Comparison of ENCODE assay signal across 8 mouse cellular contexts in genomic region chr17:4906504-4906903, GRCm38 (mm10).
DNase-seq lines count a peak whose midpoint lies in the region; ATAC-seq and TF ChIP-seq lines count a peak whose summit lies in the region.

No protein-coding gene starts in this region.

- no peaks in the 10 kb centered on the region for H3K27me3 ChIP-seq in heart, postnatal 0 days (ENCODE audit: control insufficient read depth, insufficient read depth, low read length)
- no peaks in the 10 kb centered on the region for H3K27me3 ChIP-seq in hindbrain, embryonic 12.5 days
- H3K27me3 ChIP-seq in midbrain, embryonic 16.5 days (ENCODE audit: control insufficient read depth, insufficient read depth, low read depth, low read length), result no peaks in the 10 kb centered on the region

- no peaks in the 10 kb centered on the region for H3K36me3 ChIP-seq in heart, postnatal 0 days (replicated peaks; ENCODE audit: control insufficient read depth, insufficient read depth, low read length)
- no peaks in the 10 kb centered on the region for H3K36me3 ChIP-seq in hindbrain, embryonic 12.5 days
- H3K36me3 ChIP-seq in midbrain, embryonic 16.5 days (ENCODE audit: control insufficient read depth, insufficient read depth, low read length), result no peaks in the 10 kb centered on the region

- no peak overlapping the region for H3K4me3 ChIP-seq in heart, postnatal 0 days (ENCODE audit: low read depth, low read length)
- H3K4me3 ChIP-seq in hindbrain, embryonic 12.5 days, result no peak overlapping the region
- no peak overlapping the region for H3K4me3 ChIP-seq in midbrain, embryonic 16.5 days (ENCODE audit: low read depth, low read length)

- ATAC-seq in heart, postnatal 0 days (ENCODE audit: insufficient read depth, low read depth), result no peak
- ATAC-seq in hindbrain, embryonic 12.5 days (ENCODE audit: low FRiP score), result no peak
- peak; percentile 8; the same call in 1 of the 2 replicates for ATAC-seq in midbrain, embryonic 16.5 days

- DNase-seq in heart, postnatal 0 days (ENCODE audit: low spot score), result no peak
- DNase-seq in heart, postnatal 10 days, result no peak
- peak; percentile 17 to 26 for DNase-seq in cerebellum, postnatal 10 days
- DNase-seq in B cell, adult 2 months, result no peak
- no peak for DNase-seq in thymus, postnatal 25 days
- DNase-seq in adrenal gland, adult 18-20 months (ENCODE audit: low spot score in 2 of 2), result no peak

- intact Hi-C loops in heart, postnatal 10 days (cut with DNase I), result no loop called here

- TF ChIP-seq EP300 in heart, postnatal 0 days (IDR thresholded peaks at IDR 0.05; ENCODE audit: low read depth), result no peak

- peak overlapping the region; percentile 88 for H3K4me2 ChIP-seq in heart, postnatal 0 days (ENCODE audit: low read depth, low read length)
- H3K4me2 ChIP-seq in hindbrain, embryonic 12.5 days (replicated peaks), result peak overlapping the region; percentile 68
- no peak overlapping the region for H3K4me2 ChIP-seq in midbrain, embryonic 16.5 days (ENCODE audit: low read length)

- 63% methylated on average over 3 of the region's 3 CpGs for WGBS in heart, postnatal 0 days
- WGBS in hindbrain, embryonic 12.5 days, result 27% methylated on average over 3 of the region's 3 CpGs
- WGBS in midbrain, embryonic 16.5 days, result 23% methylated on average over 3 of the region's 3 CpGs

- TF ChIP-seq CTCF in heart, postnatal 0 days (IDR thresholded peaks at IDR 0.05; ENCODE audit: low read depth), result no peak

- H3K9ac ChIP-seq in heart, postnatal 0 days (replicated peaks; ENCODE audit: low read depth, low read length), result no peak overlapping the region
- H3K9ac ChIP-seq in hindbrain, embryonic 12.5 days, result no peak overlapping the region
- H3K9ac ChIP-seq in midbrain, embryonic 16.5 days (ENCODE audit: low read depth, low read length), result no peak overlapping the region

- no peaks in the 10 kb centered on the region for H3K9me3 ChIP-seq in heart, postnatal 0 days (replicated peaks; ENCODE audit: control insufficient read depth, low read length)
- no peaks in the 10 kb centered on the region for H3K9me3 ChIP-seq in hindbrain, embryonic 12.5 days (replicated peaks)
- no peaks in the 10 kb centered on the region for H3K9me3 ChIP-seq in midbrain, embryonic 16.5 days (replicated peaks; ENCODE audit: control insufficient read depth, low read length, poor library complexity, severe bottlenecking)

- H3K27ac ChIP-seq in heart, postnatal 0 days (ENCODE audit: low read depth), result no peak overlapping the region; the same call in 1 of the 2 replicates
- H3K27ac ChIP-seq in hindbrain, embryonic 12.5 days, result peak overlapping the region; percentile 99
- H3K27ac ChIP-seq in midbrain, embryonic 16.5 days (ENCODE audit: low read length), result peak overlapping the region; percentile 93

- H3K4me1 ChIP-seq in heart, postnatal 0 days (ENCODE audit: control insufficient read depth, insufficient read depth), result peaks cover 6% of the 10 kb centered on the region; the same call in 1 of the 2 replicates
- peaks cover 13% of the 10 kb centered on the region for H3K4me1 ChIP-seq in hindbrain, embryonic 12.5 days
- H3K4me1 ChIP-seq in midbrain, embryonic 16.5 days (ENCODE audit: control insufficient read depth, insufficient read depth, low read length), result peaks cover 16% of the 10 kb centered on the region

Comparison
In these comparisons a context has a peak if more than half of its experiments do, and no peak if none do; other contexts are left out.
1. DNase-seq: peak in cerebellum, postnatal 10 days (2 of 2); none in heart, postnatal 0 days (single experiment), heart, postnatal 10 days (0 of 2), B cell, adult 2 months (0 of 2), thymus, postnatal 25 days (single experiment) and adrenal gland, adult 18-20 months (0 of 2).